Mouse (Mus musculus) midbrain, postnatal 0 days (tissue): Measurements from ENCODE around the gene Mtmr3. TPM values are rescaled to one million over a fixed set of nuclear protein-coding genes. Genes with fewer than 3 reads are reported as not detected.

Experiments
- ATAC-seq: fragments of 200-750 bp; cut with Nextera tagmentation; 2 replicates; pipeline ENCODE4 v1.8.0; 2017; ENCODE audit warnings: moderate number of reproducible peaks, mild to moderate bottlenecking, moderate TSS enrichment, moderate library complexity; ENCODE audit not compliant: low FRiP score
- DNase-seq: peaks from one replicate; pipeline ENCODE4 v3.0.0-alpha.2; 2015; ENCODE audit warnings: low spot score
- H3K27ac ChIP-seq: fragments of 300-500 bp; sonication (generic); 2 replicates; pipeline ENCODE4 v1.5.1; 2014; ENCODE audit warnings: low read depth, mild to moderate bottlenecking, low read length, mixed read lengths
- H3K27me3 ChIP-seq: fragments of 300-500 bp; sonication (generic); 2 replicates; pipeline ENCODE4 v1.6.1; 2014; ENCODE audit warnings: low read length, control low read depth, mixed read lengths; ENCODE audit not compliant: insufficient read depth
- H3K36me3 ChIP-seq: fragments of 300-500 bp; sonication (generic); 2 replicates; pipeline ENCODE4 v1.6.1; 2014; ENCODE audit warnings: low read length, control low read depth, mixed read lengths; ENCODE audit not compliant: insufficient read depth
- H3K4me1 ChIP-seq: fragments of 300-500 bp; sonication (generic); 2 replicates; pipeline ENCODE4 v1.6.1; 2014; ENCODE audit warnings: mild to moderate bottlenecking, control low read depth, antibody characterized with exemption, low read length, mixed read lengths; ENCODE audit not compliant: insufficient read depth
- H3K4me2 ChIP-seq: fragments of 300-500 bp; sonication (generic); 2 replicates; pipeline ENCODE4 v1.6.1; 2014; ENCODE audit warnings: low read depth, mild to moderate bottlenecking, low read length, mixed read lengths; ENCODE audit not compliant: poor library complexity, severe bottlenecking
- H3K4me3 ChIP-seq: fragments of 300-500 bp; sonication (generic); 2 replicates; pipeline ENCODE4 v1.5.1; 2014; ENCODE audit warnings: low read depth, mild to moderate bottlenecking, low read length, moderate library complexity
- H3K9ac ChIP-seq: fragments of 300-500 bp; sonication (generic); replicated peaks from 2 replicates; pipeline ENCODE4 v1.6.1; 2014; ENCODE audit warnings: mild to moderate bottlenecking, low read length, moderate library complexity, mixed read lengths; ENCODE audit not compliant: poor library complexity, severe bottlenecking
- H3K9me3 ChIP-seq: fragments of 300-500 bp; sonication (generic); 2 replicates; pipeline ENCODE4 v1.6.1; 2016; ENCODE audit warnings: low read length, control low read depth
- CTCF ChIP-seq: IDR thresholded peaks from 2 replicates; pipeline ENCODE4 v1.5.1; 2016; ENCODE audit warnings: antibody characterized with exemption, mild to moderate bottlenecking
- WGBS: fragments of 180-500 bp; shearing (Covaris S2); extraction: QIAGEN DNeasy Blood & Tissue Kit; methylation state at CpG from one replicate; pipeline ENCODE4 v1.1.7; 2014; 5-methylcytosine and 5-hydroxymethylcytosine counted together
- polyA plus RNA-seq: library from polyadenylated mRNA; unstranded; fragments of >200 nt; fragmentation: Nextera tagmentation; extraction: Ambion mirVana; gene quantifications from 2 replicates; pipeline ENCODE4 v1.2.1, GENCODE M21; 2015
- total RNA-seq: library from RNA; depleted of rRNA; stranded (reverse); fragments of >200 nt; gene quantifications from 2 replicates; pipeline ENCODE4 v1.2.3, GENCODE M21; 2014; rRNA removed

The Mtmr3 gene
- total and polyA plus RNA-seq, 2 experiments from 2014 or later: 28.5 to 93.5 TPM

DNA sequence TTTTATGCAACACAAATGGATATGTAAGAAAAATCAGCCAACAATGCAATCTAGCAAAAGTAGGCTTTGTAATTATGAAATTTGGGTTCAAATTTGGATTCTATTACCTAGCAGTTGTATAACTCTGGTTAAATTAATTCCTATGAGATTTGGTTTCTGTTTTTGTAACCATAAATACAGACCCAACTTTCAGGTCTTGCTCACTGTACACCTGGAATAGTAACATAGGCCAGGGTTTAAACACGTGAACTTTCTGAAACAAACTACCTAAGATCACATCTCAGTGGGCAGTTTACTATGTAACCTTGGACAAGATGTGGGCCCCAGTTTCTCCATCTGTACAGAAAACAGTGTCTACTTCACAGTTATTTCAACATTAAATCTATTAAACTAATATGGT is 157.3 kb downstream of the Mtmr3 start:
- 89% methylated on average over 1 of the region's 1 CpGs for WGBS
- no peaks in the 10 kb centered on the region for H3K4me1 ChIP-seq
- ATAC-seq (no peak), DNase-seq (no peak)
- H3K27me3 ChIP-seq: no peaks in the 10 kb centered on the region
- no peak overlapping the region for H3K9ac ChIP-seq
- TF ChIP-seq CTCF: no peak
- no peak overlapping the region for H3K4me3 ChIP-seq
- no peak overlapping the region for H3K4me2 ChIP-seq
- H3K27ac ChIP-seq: no peak overlapping the region
- H3K36me3 ChIP-seq: no peaks in the 10 kb centered on the region
- no peaks in the 10 kb centered on the region for H3K9me3 ChIP-seq

DNA sequence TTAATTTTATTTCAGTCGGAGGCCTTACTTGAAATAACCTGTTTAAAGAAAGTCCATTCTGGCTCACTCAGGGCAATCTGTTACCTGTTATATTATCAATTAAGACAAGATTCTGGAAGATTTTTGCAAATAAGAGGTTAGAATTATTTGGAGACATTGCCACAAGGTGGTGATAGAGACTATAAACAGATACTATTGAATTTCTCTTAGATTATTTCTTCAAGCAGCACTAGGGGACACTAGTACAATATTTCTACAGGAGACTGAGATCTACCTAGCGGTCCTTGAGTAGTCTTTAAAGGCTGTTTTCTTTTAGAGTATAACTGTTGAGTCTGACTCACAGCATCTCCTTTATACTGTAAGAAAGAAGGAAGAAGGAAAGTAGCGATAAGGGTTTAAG is 158.0 kb downstream of the Mtmr3 start:
- Histone ChIP-seq H3K27ac (no peak overlapping the region), H3K4me1 (no peaks in the 10 kb centered on the region), H3K36me3 (no peaks in the 10 kb centered on the region), H3K27me3 (no peaks in the 10 kb centered on the region), H3K4me3 (no peak overlapping the region), H3K9ac (no peak overlapping the region), H3K9me3 (no peaks in the 10 kb centered on the region), H3K4me2 (no peak overlapping the region)
- DNase-seq: peak; percentile 79
- 66% methylated on average over 3 of the region's 3 CpGs for WGBS
- peak; percentile 84 for TF ChIP-seq CTCF
- ATAC-seq: no peak

DNA sequence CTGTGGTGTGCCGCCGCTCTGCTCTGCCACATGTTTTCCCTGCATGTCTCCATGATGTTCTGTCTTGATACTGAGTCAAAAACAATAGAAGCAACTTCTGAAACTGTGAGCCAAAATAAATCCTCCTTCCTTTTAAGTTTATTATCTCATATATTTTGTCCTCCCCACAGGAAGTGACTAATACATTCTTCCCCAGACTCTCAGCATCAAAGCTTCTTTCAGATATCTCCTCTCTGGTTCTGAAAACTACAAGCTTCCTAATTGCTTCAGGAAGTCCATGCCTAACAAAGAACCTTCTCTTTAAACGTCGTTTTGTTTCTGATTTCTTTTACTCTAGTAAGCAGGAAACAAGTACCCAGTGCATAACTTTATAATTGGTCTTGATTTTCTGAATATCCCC is 160.2 kb downstream of the Mtmr3 start:
- H3K36me3 ChIP-seq: no peaks in the 10 kb centered on the region
- no peak overlapping the region for H3K9ac ChIP-seq
- WGBS: 83% methylated on average over 4 of the region's 4 CpGs
- no peak overlapping the region for H3K4me2 ChIP-seq
- no peaks in the 10 kb centered on the region for H3K4me1 ChIP-seq
- no peak for TF ChIP-seq CTCF
- H3K9me3 ChIP-seq: no peaks in the 10 kb centered on the region
- H3K27ac ChIP-seq: no peak overlapping the region
- no peaks in the 10 kb centered on the region for H3K27me3 ChIP-seq
- H3K4me3 ChIP-seq: no peak overlapping the region
- no peak for DNase-seq
- no peak for ATAC-seq

Other genes starting within 250 kb of the Mtmr3 start
- gene Hormad2, start 153.8 kb downstream of the Mtmr3 start, total RNA-seq: not detected in 2 replicates
- 0.10 TPM in 1 of 2 replicates, not detected in the other for gene Hormad2, start 153.8 kb downstream of the Mtmr3 start, polyA plus RNA-seq
- not detected in 2 replicates for gene Gm11032, start 25.2 kb upstream of the Mtmr3 start, total RNA-seq
- not detected in 2 replicates for gene Gm11032, start 25.2 kb upstream of the Mtmr3 start, polyA plus RNA-seq
- gene Ascc2, start 42.9 kb upstream of the Mtmr3 start, total RNA-seq: 15.5 and 15.8 TPM in 2 replicates
- gene Ascc2, start 42.9 kb upstream of the Mtmr3 start, polyA plus RNA-seq: 14.8 and 15.6 TPM in 2 replicates
- 294 and 403 TPM in 2 replicates for gene Uqcr10, start 109.5 kb upstream of the Mtmr3 start, total RNA-seq
- gene Uqcr10, start 109.5 kb upstream of the Mtmr3 start, polyA plus RNA-seq: 788 and 843 TPM in 2 replicates
- gene Zmat5, start 109.8 kb upstream of the Mtmr3 start, total RNA-seq: 25.9 and 28.2 TPM in 2 replicates
- gene Zmat5, start 109.8 kb upstream of the Mtmr3 start, polyA plus RNA-seq: 43.5 and 51.7 TPM in 2 replicates
- gene Cabp7, start 151.9 kb upstream of the Mtmr3 start, total RNA-seq: 13.1 and 15.7 TPM in 2 replicates
- 1.8 and 2.1 TPM in 2 replicates for gene Cabp7, start 151.9 kb upstream of the Mtmr3 start, polyA plus RNA-seq